In genomic region chr11:119090961-119091597, GRCm38 (mm10) we compare ENCODE assay signal across 1 mouse cellular context.
TF ChIP-seq lines count a peak whose summit lies in the region.

No protein-coding gene starts in this region.

TF ChIP-seq in CH12.LX, 34 proteins besides CTCF, POLR2A, EP300 and RAD21 (continued from another document):
- TF ChIP-seq MAZ (IDR thresholded peaks at IDR 0.05; ENCODE audit: low read depth, low read length) (peak; percentile 96), SMC3 (IDR thresholded peaks at IDR 0.05; ENCODE audit: low read depth, low read length) (peak; percentile 35), IRF4 (IDR thresholded peaks at IDR 0.05; ENCODE audit: low read depth, low read length) (peak; percentile 78), BHLHE40 (IDR thresholded peaks at IDR 0.05; ENCODE audit: low read depth, low read length) (peak; percentile 94), NELFE (IDR thresholded peaks at IDR 0.05; ENCODE audit: low read depth, low read length) (peak; percentile 70), ZMIZ1 (IDR thresholded peaks at IDR 0.05; ENCODE audit: low read depth, low read length) (peak; percentile 71; the same call in 1 of the 2 replicates), RCOR1 (conservative IDR thresholded peaks at IDR 0.05; ENCODE audit: low read depth, low read length) (peak; percentile 82; the same call in 1 of the 2 replicates), USF1 (IDR thresholded peaks at IDR 0.05; ENCODE audit: low read depth, low read length) (no peak), ELF1 (IDR thresholded peaks at IDR 0.05; ENCODE audit: low read depth, low read length) (peak; percentile 56; the same call in 1 of the 2 replicates), CHD2 (IDR thresholded peaks at IDR 0.05; ENCODE audit: low read length) (peak; percentile 95), CHD1 (IDR thresholded peaks at IDR 0.05; ENCODE audit: low read depth, low read length) (peak; percentile 87; the same call in 1 of the 2 replicates), USF2 (conservative IDR thresholded peaks at IDR 0.05; ENCODE audit: low read depth, low read length) (no peak), JUN (IDR thresholded peaks at IDR 0.05; ENCODE audit: insufficient read depth, low read depth, low read length) (no peak), GABPA (IDR thresholded peaks at IDR 0.05; ENCODE audit: insufficient replicate concordance, low read depth, low read length) (no peak), POLR2AphosphoS2 (IDR thresholded peaks at IDR 0.05; ENCODE audit: low read depth, low read length) (peak; percentile 48; the same call in 1 of the 2 replicates), UBTF (IDR thresholded peaks at IDR 0.05; ENCODE audit: low read depth, low read length) (peak; percentile 99), TBP (conservative IDR thresholded peaks at IDR 0.05; ENCODE audit: low read depth, low read length) (no peak), MEF2A (IDR thresholded peaks at IDR 0.05; ENCODE audit: borderline replicate concordance, low read depth, low read length) (peak; percentile 83), ZC3H11A (IDR thresholded peaks at IDR 0.05; ENCODE audit: low read depth, low read length) (no peak), E2F4 (IDR thresholded peaks at IDR 0.05; ENCODE audit: insufficient replicate concordance, low read depth, low read length) (0 out of 2 replicates have a peak, but pooled peaks have one; percentile 31), ZNF384 (IDR thresholded peaks at IDR 0.05; ENCODE audit: low read depth, low read length) (no peak), KAT2A (IDR thresholded peaks at IDR 0.05; ENCODE audit: insufficient replicate concordance, low read length) (0 out of 2 replicates have a peak, but pooled peaks have one; percentile 68), NRF1 (IDR thresholded peaks at IDR 0.05; ENCODE audit: low read depth, low read length) (peak; percentile 76), PAX5 (IDR thresholded peaks at IDR 0.05; ENCODE audit: low read length) (no peak)
